Mouse (Mus musculus) forebrain, embryonic 10.5 days (tissue): ENCODE data around the gene Vasn. TPM values are rescaled to one million over a fixed set of nuclear protein-coding genes. Genes with fewer than 3 reads are reported as not detected.
"Not testable (repeated sequence)": the region's sequence is repeated elsewhere in the genome, so short reads cannot be mapped to it uniquely, and the experiment has no call there.

ENCODE experiments used
- DNase-seq: peaks from one replicate; pipeline ENCODE4 v3.0.0-alpha.2; 2017; ENCODE audit warnings: low spot score; ENCODE audit errors: extremely low spot score
- H3K27ac ChIP-seq: fragments of 300-500 bp; sonication (generic); 2 replicates; pipeline ENCODE4 v1.5.1; 2016; ENCODE audit warnings: mild to moderate bottlenecking
- H3K27me3 ChIP-seq: fragments of 300-500 bp; sonication (generic); 2 replicates; pipeline ENCODE4 v1.6.1; 2016; ENCODE audit warnings: mild to moderate bottlenecking; ENCODE audit not compliant: poor library complexity, severe bottlenecking
- H3K36me3 ChIP-seq: fragments of 300-500 bp; sonication (generic); replicated peaks from 2 replicates; pipeline ENCODE4 v1.6.1; 2016; ENCODE audit warnings: mild to moderate bottlenecking, moderate library complexity
- H3K4me1 ChIP-seq: fragments of 300-500 bp; sonication (generic); 2 replicates; pipeline ENCODE4 v1.6.1; 2016
- H3K4me3 ChIP-seq: fragments of 300-500 bp; sonication (generic); 2 replicates; pipeline ENCODE4 v1.5.1; 2016; ENCODE audit warnings: mild to moderate bottlenecking, moderate library complexity
- H3K9me3 ChIP-seq: fragments of 300-500 bp; sonication (generic); 2 replicates; pipeline ENCODE4 v1.6.1; 2016; ENCODE audit warnings: mild to moderate bottlenecking, moderate library complexity
- WGBS: fragments of 180-500 bp; shearing (Covaris S2); methylation state at CpG from one replicate; pipeline ENCODE4 v1.1.7; 2016; 5-methylcytosine and 5-hydroxymethylcytosine counted together
- polyA plus RNA-seq: library from polyadenylated mRNA; unstranded; fragments of >200 nt; fragmentation: Nextera tagmentation; extraction: Ambion mirVana; gene quantifications from 2 replicates; pipeline ENCODE4 v1.2.1, GENCODE M21; 2016

The Vasn gene
- polyA plus RNA-seq, 1 experiment from 2014 or later = 9.2 TPM

DNA sequence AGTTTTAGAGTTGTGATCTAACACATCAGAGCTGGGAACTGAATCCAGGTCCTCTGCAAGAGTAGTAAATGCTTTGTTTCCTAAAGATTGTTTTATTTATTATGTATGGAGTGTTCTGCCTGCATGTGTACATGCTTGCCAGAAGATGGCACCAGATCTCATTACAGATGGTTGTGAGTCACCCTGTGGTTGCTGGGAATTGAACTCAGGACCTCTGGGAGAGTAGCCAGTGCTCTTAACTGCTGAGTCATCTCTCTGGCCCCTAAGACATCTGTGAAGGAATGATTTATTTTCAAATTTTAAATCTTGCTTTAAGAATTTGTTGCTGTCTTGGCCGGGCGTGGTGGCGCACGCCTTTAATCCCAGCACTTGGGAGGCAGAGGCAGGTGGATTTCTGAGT, 49.6 kb downstream of the Vasn start:
- peaks cover 74% of the 10 kb centered on the region for H3K36me3 ChIP-seq
- H3K4me3 ChIP-seq, H3K27ac ChIP-seq, H3K9me3 ChIP-seq, DNase-seq, H3K27me3 ChIP-seq: not testable (repeated sequence)
- peaks cover 13% of the 10 kb centered on the region for H3K4me1 ChIP-seq
- 97% methylated on average over 4 of the region's 4 CpGs for WGBS

Other genes starting within 250 kb of the Vasn start
- gene Adcy9, start 219.4 kb upstream of the Vasn start, polyA plus RNA-seq = 0.30 and 0.35 TPM in 2 replicates
- 23.8 and 29.4 TPM in 2 replicates for gene Srl, start 98.1 kb upstream of the Vasn start, polyA plus RNA-seq
- 32.0 and 37.5 TPM in 2 replicates for gene Tfap4, start 80.1 kb upstream of the Vasn start, polyA plus RNA-seq
- gene Glis2, start 45.2 kb upstream of the Vasn start, polyA plus RNA-seq = 22.5 and 23.2 TPM in 2 replicates
- gene Pam16, start 15.0 kb upstream of the Vasn start, polyA plus RNA-seq = 93.5 and 94.7 TPM in 2 replicates
- gene Dnaja3, start within 50 bp of the Vasn start, polyA plus RNA-seq = 63.7 and 66.3 TPM in 2 replicates
- gene Coro7, start 39.8 kb downstream of the Vasn start, polyA plus RNA-seq = 17.6 and 19.1 TPM in 2 replicates
- gene Nmral1, start 79.4 kb downstream of the Vasn start, polyA plus RNA-seq = 243 and 248 TPM in 2 replicates
- 80.6 and 81.5 TPM in 2 replicates for gene Hmox2, start 86.4 kb downstream of the Vasn start, polyA plus RNA-seq
- 110 and 112 TPM in 2 replicates for gene Cdip1, start 150.4 kb downstream of the Vasn start, polyA plus RNA-seq
- gene 4930562C15Rik, start 195.5 kb downstream of the Vasn start, polyA plus RNA-seq = 0.22 and 0.25 TPM in 2 replicates
- gene Ubald1, start 240.4 kb downstream of the Vasn start, polyA plus RNA-seq = 27.3 and 28.1 TPM in 2 replicates
- gene Mgrn1, start 246.3 kb downstream of the Vasn start, polyA plus RNA-seq = 66.2 and 66.3 TPM in 2 replicates